Mouse (Mus musculus) lung, postnatal 0 days (tissue): Measurements from ENCODE around the gene Glb1l2. TPM values are rescaled to one million over a fixed set of nuclear protein-coding genes. Genes with fewer than 3 reads are reported as not detected.
A peak's percentile ranks its signal among the peaks of the same experiment; 100 is the strongest.

Experiments used
- ATAC-seq: fragments of 200-750 bp; cut with Nextera tagmentation; 2 replicates; pipeline ENCODE4 v1.8.0; 2017; ENCODE audit warnings: moderate library complexity
- DNase-seq: peaks from one replicate; pipeline ENCODE4 v3.0.0-alpha.2; 2016; ENCODE audit warnings: low spot score
- H3K27ac ChIP-seq: fragments of 300-500 bp; sonication (generic); 2 replicates; pipeline ENCODE4 v1.5.1; 2014; ENCODE audit warnings: antibody characterized with exemption, mild to moderate bottlenecking, low read length, mixed read lengths
- H3K27me3 ChIP-seq: fragments of 300-500 bp; sonication (generic); replicated peaks from 2 replicates; pipeline ENCODE4 v1.6.1; 2014; ENCODE audit warnings: low read length, mixed read lengths; ENCODE audit not compliant: insufficient read depth
- H3K36me3 ChIP-seq: fragments of 300-500 bp; sonication (generic); 2 replicates; pipeline ENCODE4 v1.6.1; 2014; ENCODE audit warnings: low read length, mixed read lengths; ENCODE audit not compliant: insufficient read depth
- H3K4me1 ChIP-seq: fragments of 300-500 bp; sonication (generic); 2 replicates; pipeline ENCODE4 v1.6.1; 2014; ENCODE audit warnings: antibody characterized with exemption, low read depth, low read length, mixed read lengths; ENCODE audit not compliant: insufficient read depth
- H3K4me2 ChIP-seq: fragments of 300-500 bp; sonication (generic); replicated peaks from 2 replicates; pipeline ENCODE4 v1.6.1; 2014; ENCODE audit warnings: low read depth, mild to moderate bottlenecking, low read length, moderate library complexity, mixed read lengths
- H3K4me3 ChIP-seq: fragments of 300-500 bp; sonication (generic); 2 replicates; pipeline ENCODE4 v1.5.1; 2014; ENCODE audit warnings: low read depth, low read length
- H3K9ac ChIP-seq: fragments of 300-500 bp; sonication (generic); replicated peaks from 2 replicates; pipeline ENCODE4 v1.6.1; 2014; ENCODE audit warnings: low read depth, mild to moderate bottlenecking
- H3K9me3 ChIP-seq: fragments of 300-500 bp; sonication (generic); 2 replicates; pipeline ENCODE4 v1.6.1; 2016; ENCODE audit warnings: low read length, mixed read lengths
- CTCF ChIP-seq: IDR thresholded peaks from 2 replicates; pipeline ENCODE4 v1.5.1; 2016; ENCODE audit warnings: antibody characterized with exemption, mild to moderate bottlenecking
- EP300 ChIP-seq: IDR thresholded peaks from 2 replicates; pipeline ENCODE4 v1.6.1; 2016; ENCODE audit warnings: antibody characterized with exemption, mild to moderate bottlenecking, control low read depth
- WGBS: fragments of 180-500 bp; shearing (Covaris S2); extraction: QIAGEN DNeasy Blood & Tissue Kit; methylation state at CpG from one replicate; pipeline ENCODE4 v1.1.7; 2014; 5-methylcytosine and 5-hydroxymethylcytosine counted together
- polyA plus RNA-seq: library from polyadenylated mRNA; unstranded; fragments of >200 nt; fragmentation: Nextera tagmentation; extraction: Ambion mirVana; gene quantifications from 2 replicates; pipeline ENCODE4 v1.2.1, GENCODE M21; 2015

Gene Glb1l2
- polyA plus RNA-seq, 1 experiment from 2014 or later: 6.8 TPM

GRCm38 (mm10) chr9:26775700-26776099 lies 30.6 kb downstream of the Glb1l2 start:
- ATAC-seq: no peak
- H3K4me1 ChIP-seq: no peaks in the 10 kb centered on the region
- DNase-seq: no peak
- no peaks in the 10 kb centered on the region for H3K9me3 ChIP-seq
- no peaks in the 10 kb centered on the region for H3K36me3 ChIP-seq
- no peak overlapping the region for H3K4me3 ChIP-seq
- TF ChIP-seq EP300 (no peak), CTCF (no peak)
- H3K27me3 ChIP-seq: no peaks in the 10 kb centered on the region
- no peak overlapping the region for H3K9ac ChIP-seq
- WGBS: 68% methylated on average over 2 of the region's 2 CpGs
- H3K4me2 ChIP-seq: no peak overlapping the region
- H3K27ac ChIP-seq: no peak overlapping the region

- H3K36me3 ChIP-seq: no peaks in the 10 kb centered on the region
- no peak for ATAC-seq
- TF ChIP-seq EP300 (no peak), CTCF (no peak)
Observed at GRCm38 (mm10) chr9:26768181-26768580, 38.1 kb downstream of the Glb1l2 start.

GRCm38 (mm10) chr9:26762477-26762876 lies 43.8 kb downstream of the Glb1l2 start:
- no peak overlapping the region for H3K4me3 ChIP-seq
- H3K9ac ChIP-seq: no peak overlapping the region
- H3K36me3 ChIP-seq: no peaks in the 10 kb centered on the region
- WGBS: 85% methylated on average over 6 of the region's 6 CpGs
- TF ChIP-seq EP300 (no peak), CTCF (no peak)
- H3K4me1 ChIP-seq: no peaks in the 10 kb centered on the region
- ATAC-seq (no peak), DNase-seq (no peak)
- no peaks in the 10 kb centered on the region for H3K9me3 ChIP-seq
- no peaks in the 10 kb centered on the region for H3K27me3 ChIP-seq
- H3K4me2 ChIP-seq: no peak overlapping the region
- no peak overlapping the region for H3K27ac ChIP-seq

More at GRCm38 (mm10) chr9:26768181-26768580, 38.1 kb downstream of the Glb1l2 start:
- Histone ChIP-seq H3K9me3 (no peaks in the 10 kb centered on the region), H3K4me2 (no peak overlapping the region), H3K4me3 (no peak overlapping the region), H3K4me1 (no peaks in the 10 kb centered on the region), H3K27ac (no peak overlapping the region), H3K9ac (no peak overlapping the region), H3K27me3 (no peaks in the 10 kb centered on the region)
- 73% methylated on average over 3 of the region's 3 CpGs for whole genome bisulfite sequencing
- DNase-seq: no peak

- Histone ChIP-seq H3K9ac (no peak overlapping the region), H3K36me3 (no peaks in the 10 kb centered on the region), H3K4me1 (no peaks in the 10 kb centered on the region), H3K4me3 (no peak overlapping the region), H3K9me3 (no peaks in the 10 kb centered on the region), H3K27me3 (no peaks in the 10 kb centered on the region), H3K4me2 (no peak overlapping the region), H3K27ac (no peak overlapping the region)
- DNase-seq: no peak
- WGBS: 77% methylated on average over 5 of the region's 5 CpGs
- TF ChIP-seq EP300: no peak
- ATAC-seq: no peak
Observed at GRCm38 (mm10) chr9:26760576-26760975, 45.7 kb downstream of the Glb1l2 start.

GRCm38 (mm10) chr9:26760081-26760480 lies 46.2 kb downstream of the Glb1l2 start:
- no peak for DNase-seq

GRCm38 (mm10) chr9:26748893-26749292 lies 57.4 kb downstream of the Glb1l2 start:
- no peak overlapping the region for H3K4me3 ChIP-seq
- H3K27me3 ChIP-seq: no peaks in the 10 kb centered on the region
- ATAC-seq (no peak), DNase-seq (no peak)
- H3K9me3 ChIP-seq: no peaks in the 10 kb centered on the region
- no peak overlapping the region for H3K9ac ChIP-seq
- 67% methylated on average over 4 of the region's 4 CpGs for WGBS
- no peaks in the 10 kb centered on the region for H3K36me3 ChIP-seq
- TF ChIP-seq EP300 (no peak), CTCF (no peak)
- no peaks in the 10 kb centered on the region for H3K4me1 ChIP-seq
- no peak overlapping the region for H3K4me2 ChIP-seq
- H3K27ac ChIP-seq: no peak overlapping the region

More at GRCm38 (mm10) chr9:26760081-26760480, 46.2 kb downstream of the Glb1l2 start:
- Histone ChIP-seq H3K27ac (no peak overlapping the region), H3K9ac (no peak overlapping the region), H3K4me3 (no peak overlapping the region), H3K36me3 (no peaks in the 10 kb centered on the region), H3K27me3 (no peaks in the 10 kb centered on the region), H3K9me3 (no peaks in the 10 kb centered on the region), H3K4me2 (no peak overlapping the region), H3K4me1 (no peaks in the 10 kb centered on the region)
- WGBS: 28% methylated on average over 9 of the region's 9 CpGs
- no peak for ATAC-seq
- no peak for TF ChIP-seq EP300
- peak; percentile 51 for TF ChIP-seq CTCF

GRCm38 (mm10) chr9:26747121-26747520 lies 59.1 kb downstream of the Glb1l2 start:
- ATAC-seq: no peak

More at GRCm38 (mm10) chr9:26747121-26747520, 59.1 kb downstream of the Glb1l2 start:
- Histone ChIP-seq H3K4me2 (no peak overlapping the region), H3K9ac (no peak overlapping the region), H3K27me3 (no peaks in the 10 kb centered on the region), H3K9me3 (no peaks in the 10 kb centered on the region), H3K4me3 (no peak overlapping the region), H3K36me3 (no peaks in the 10 kb centered on the region), H3K4me1 (no peaks in the 10 kb centered on the region), H3K27ac (no peak overlapping the region)
- TF ChIP-seq EP300 (no peak), CTCF (no peak)
- DNase-seq: no peak
- WGBS: 50% methylated on average over 4 of the region's 4 CpGs
